Mouse (Mus musculus) cerebellum, adult 9-11 months (tissue): ENCODE measurements around the gene Cfap100.
A peak's percentile ranks its signal among the peaks of the same experiment; 100 is the strongest.

ENCODE experiments used
- DNase-seq: peaks from one replicate; pipeline ENCODE4 v3.0.0; 2022

The Cfap100 gene

DNA sequence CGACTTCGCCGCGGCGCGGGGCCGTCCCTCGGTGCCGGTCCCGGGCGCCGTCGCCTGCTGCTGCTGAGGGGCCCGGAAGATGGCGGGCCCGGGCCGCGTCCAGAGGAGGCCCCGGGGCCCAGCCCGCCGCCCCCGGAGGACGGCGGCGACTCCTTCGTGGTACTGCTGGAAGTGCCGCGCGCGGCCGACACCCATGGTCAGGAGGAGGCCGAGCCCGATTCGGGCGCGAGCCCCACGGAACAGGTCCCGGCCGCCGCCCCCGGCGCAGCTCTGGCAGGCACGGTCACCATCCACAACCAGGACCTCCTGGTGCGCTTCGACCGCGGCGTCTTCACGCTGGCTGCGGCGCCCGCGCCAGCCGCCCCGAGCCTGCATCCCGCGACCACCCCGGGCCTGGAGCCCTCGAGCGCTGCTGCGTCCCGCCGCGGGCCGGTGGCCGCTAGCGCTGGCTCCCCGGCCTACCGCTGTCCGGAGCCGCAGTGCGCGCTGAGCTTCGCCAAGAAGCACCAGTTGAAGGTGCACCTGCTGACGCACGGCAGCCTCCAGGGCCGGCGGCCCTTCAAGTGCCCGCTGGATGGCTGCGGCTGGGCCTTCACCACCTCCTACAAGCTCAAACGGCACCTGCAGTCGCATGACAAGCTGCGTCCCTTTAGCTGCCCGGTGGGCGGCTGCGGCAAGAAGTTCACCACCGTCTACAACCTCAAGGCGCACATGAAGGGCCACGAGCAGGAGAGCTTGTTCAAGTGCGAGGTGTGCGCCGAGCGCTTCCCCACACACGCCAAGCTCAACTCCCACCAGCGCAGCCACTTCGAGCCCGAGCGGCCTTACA, 58.7 kb downstream of the Cfap100 start:
- DNase-seq = peak; percentile 57

DNA sequence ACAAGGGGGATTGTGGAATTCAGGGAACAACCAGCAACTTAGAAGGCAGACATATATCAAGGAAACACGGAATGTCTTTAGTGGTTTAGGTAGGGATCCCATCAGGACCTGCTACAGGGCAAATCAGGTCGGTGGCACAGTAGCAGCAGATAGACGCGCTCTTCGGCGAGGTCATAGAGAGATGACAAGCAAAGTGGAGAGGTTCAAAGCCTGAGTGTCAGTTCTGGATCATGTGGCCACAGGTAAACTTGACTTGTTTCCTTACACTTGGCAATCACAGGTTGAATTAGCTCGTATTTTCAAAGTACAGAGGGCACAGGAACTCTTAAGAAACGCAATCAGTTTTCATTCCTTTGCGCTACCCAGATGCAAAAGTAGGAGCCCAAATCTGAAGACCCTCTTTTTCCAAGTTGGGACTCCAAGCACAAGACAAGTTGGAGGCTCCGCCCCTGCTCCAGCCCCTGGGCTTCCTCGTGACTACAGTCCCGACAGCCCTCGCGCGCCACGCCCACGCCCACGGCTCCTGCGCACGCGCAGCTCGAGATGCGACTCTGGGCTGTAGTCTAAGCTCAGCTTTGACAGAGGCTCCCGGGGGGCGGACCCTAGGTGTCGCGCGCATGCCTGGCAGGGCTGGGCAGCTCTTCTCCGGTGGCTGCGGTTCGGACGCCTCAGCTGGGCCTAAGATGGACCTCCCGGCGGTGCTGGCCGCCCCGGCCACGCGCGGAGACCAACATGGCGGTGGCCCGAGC, 59.4 kb downstream of the Cfap100 start, which contains the start of gene Zxdc:
TSS of gene Zxdc (plus strand) at position 517 of the 749 bp plus-strand sequence.
- peak; percentile 99 for DNase-seq

DNA sequence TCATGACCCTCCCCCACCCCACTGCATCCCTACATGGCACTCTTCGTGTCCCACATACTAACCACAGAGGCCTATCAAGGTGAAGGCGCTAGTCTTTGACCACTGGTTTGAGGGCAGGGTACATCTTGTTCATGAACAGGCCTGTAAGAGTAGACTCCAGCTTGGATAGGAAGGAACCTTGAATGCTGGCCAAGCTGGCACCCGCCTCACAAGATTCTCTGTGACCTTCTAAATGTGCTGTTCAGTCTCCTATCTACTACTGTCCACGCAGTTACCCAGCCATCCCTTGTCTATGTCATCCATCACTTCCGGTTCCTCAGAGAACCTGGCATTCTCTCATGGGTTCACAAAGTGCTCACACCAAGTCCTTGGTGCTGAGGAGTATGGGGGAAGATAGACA, 65.3 kb downstream of the Cfap100 start:
- DNase-seq = no peak

DNA sequence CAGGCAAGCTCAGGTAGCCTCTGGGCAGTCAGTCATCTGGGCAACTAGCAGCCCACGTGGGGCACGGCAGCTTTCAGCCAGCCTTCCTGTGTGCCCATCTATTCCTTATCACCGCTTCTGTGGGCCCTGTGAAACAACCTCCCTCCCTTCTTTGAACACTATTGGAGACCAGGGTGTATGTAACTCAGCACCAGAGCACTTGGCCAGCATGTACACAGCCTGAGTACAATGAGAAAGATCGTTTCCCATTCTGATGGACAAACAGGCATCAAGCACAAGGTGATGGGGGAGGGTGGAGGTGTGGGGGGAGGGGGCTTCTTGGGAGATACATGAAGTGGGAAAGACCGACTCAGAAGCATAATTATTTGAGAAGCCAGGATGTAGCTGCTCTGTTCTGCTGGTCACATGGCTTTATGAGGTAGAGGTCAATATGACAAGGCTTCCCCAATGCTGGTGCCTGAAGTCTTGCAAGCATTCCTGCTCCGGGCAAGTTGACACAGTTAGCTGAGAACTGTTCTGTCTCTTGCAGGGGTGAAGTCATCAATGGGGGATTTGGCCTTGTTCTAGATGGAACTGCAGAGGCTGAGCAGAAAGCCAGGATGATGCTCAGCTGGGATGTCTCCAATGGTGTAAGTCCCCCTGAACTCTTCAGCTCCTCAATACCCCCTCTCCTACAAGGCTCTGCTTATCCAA, 67.5 kb downstream of the Cfap100 start:
- no peak for DNase-seq

DNA sequence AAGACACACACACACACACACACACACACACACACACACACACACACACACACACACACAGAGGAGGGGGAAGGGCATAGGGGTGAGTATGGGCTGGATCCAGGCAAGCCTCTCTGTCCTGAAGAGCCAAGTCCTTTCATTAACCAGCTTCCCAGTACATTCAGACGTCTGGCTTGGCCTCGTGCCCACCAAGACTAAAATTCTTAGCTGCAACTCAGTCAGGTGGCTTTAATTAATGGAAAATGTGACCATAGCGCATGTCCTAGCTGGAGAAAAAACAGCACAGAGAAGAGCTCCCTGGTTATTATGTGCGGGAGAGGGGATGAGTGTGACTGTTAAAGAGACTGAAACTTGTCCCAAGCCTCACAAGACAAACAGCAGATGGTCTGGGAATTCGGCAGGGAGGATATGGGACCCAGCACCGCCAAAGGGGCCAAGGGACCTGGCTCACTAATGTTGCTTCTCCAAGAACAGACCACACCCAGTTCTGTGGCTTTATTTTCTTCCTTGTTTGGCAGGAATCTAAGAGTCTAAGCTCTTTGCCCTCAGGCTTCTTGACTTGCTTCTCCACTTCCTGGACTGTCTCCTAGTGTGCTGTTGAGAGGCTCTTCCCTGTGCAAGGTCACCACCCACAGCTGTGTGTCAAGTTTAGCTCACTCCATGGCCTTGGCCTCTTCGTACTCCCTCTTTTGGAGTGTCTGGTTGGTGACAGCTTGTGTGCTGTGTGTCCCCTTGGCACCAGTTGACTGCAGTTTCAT, 68.4 kb downstream of the Cfap100 start:
- no peak for DNase-seq

DNA sequence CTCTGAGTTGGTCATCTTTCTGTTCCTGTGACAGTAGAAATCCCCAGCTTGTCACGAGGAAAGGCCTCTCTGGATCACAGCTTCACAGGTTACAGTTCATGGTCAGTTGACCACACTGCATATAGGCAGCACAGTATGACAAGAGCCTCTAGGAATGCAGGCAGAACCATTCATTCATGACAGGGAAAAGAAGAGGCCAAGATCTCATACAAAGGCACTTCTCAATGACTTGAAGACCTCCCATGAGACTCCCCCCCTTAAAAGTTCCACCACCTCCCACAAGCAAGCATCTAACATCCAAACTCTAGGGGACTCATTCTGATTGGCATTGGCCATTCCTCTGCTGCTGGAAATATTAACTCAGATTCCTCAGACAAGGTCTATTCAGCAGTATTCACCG, 69.2 kb downstream of the Cfap100 start:
- no peak for DNase-seq

DNA sequence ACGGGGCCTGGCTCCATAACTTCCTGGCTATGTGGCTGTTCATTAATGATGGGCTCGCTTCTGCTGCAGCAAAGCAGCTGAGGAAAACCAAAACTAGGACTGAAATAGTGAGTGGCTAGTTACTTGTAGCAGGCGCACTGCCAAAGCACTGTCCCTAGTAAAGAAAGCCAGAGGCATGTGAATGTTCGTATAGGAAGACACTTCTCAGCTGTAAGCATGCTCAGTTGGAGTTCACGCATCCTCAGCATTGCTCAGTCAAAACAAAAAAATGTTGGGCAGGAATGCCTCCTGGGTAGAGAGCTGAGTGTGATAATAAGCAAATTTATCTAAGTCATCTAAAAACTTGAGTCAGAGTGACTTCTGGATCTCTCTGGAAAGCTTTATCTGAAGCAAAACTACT, 70.5 kb downstream of the Cfap100 start:
- no peak for DNase-seq
